Mouse (Mus musculus) ZHBTc4 (cell line): Measurements from ENCODE around the gene Acot7.
A peak's percentile ranks its signal among the peaks of the same experiment; 100 is the strongest.

Source experiments
- DNase-seq: peaks from one replicate; pipeline ENCODE4 v3.0.0-alpha.2; 2011; ENCODE audit warnings: low read depth, low spot score

The Acot7 gene

DNA sequence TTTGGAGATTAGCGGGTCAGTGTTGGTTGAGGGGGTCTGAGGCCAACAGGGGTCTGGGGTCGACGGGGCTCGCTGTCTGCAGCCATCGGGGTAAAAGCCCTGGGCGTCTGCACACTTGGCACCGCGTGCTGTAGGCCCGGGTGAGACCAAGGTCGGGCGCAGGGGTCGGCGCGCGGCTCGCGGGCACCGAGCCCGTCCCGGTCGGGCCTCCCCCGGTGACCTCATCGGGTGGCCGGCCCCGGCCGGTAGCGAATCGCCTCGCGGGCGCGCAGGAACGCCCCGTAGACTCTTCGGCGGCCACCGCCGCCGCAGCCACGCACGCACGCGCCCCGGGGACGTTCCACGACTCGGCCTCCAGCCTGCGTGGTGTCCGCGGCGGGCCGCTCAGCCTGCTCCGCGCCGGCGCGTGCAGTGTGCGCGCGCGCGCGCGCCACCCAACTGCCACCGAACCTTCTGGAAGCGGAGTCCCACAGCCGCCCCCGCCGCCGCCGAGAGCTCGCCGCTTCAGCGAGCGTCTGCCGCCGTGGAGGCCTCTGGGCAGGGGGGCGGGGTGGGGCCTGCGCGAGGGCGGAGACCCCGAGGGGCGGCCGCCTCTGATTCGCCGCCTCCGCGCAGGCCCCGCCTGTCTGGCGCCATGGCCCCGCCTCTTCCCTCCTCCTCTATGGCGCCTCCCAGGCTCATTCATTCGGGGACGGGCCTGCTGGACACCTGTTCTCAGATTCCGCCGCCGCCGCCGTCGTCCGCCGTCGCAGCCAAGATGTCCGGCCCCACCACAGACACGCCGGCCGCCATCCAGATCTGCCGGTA is at the start of gene Acot7:
Acot7 (plus strand) TSS at position 598 of the 807 bp plus-strand sequence.
- peak; percentile 95 for DNase-seq

DNA sequence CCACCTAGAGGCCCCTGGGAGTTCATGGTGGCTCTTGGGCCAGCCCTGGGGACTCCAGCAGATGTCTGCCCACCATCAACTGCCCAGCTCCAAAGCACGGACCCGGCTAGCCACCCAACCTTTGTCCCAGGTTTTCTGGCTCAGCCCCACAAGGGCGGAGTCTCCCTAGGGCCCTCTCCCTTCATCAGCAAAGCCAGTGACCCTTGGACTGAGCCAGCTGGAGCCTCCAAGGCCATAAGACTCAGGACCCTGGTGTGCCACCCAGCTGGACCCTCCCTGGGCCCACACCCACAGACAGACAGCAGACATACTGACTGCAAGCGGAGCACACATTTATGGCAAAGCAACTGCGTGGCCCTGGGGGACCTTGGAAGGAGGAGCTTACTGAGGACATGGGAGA is 49.1 kb upstream of the Acot7 start:
- no peak for DNase-seq

DNA sequence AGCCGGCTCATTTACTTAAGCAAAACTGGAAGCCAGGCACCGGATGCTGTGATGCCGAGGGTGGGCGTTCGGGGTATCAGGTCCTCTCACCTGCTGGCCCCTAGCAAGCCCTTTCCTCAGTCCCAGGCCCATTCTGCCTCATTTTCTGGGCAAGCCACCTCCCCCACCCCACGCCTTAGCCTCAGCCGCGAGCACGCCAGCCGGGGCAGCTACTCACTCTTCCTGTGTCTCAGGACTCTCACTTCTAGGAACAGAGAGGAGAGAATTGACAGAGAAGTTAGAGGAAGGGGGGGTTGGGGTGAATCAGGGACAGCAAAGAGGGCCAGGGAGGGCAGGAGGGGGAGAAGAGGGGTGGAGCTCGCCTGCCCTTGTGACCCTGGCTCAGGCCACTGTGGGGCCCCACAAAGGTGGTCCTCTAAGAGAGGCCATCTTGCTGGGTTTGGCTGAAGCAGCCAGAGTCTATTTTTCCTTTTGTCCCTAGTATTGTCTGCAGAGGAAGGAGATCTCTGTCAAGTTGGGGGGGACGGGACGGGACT is 48.5 kb upstream of the Acot7 start:
- DNase-seq, result no peak

DNA sequence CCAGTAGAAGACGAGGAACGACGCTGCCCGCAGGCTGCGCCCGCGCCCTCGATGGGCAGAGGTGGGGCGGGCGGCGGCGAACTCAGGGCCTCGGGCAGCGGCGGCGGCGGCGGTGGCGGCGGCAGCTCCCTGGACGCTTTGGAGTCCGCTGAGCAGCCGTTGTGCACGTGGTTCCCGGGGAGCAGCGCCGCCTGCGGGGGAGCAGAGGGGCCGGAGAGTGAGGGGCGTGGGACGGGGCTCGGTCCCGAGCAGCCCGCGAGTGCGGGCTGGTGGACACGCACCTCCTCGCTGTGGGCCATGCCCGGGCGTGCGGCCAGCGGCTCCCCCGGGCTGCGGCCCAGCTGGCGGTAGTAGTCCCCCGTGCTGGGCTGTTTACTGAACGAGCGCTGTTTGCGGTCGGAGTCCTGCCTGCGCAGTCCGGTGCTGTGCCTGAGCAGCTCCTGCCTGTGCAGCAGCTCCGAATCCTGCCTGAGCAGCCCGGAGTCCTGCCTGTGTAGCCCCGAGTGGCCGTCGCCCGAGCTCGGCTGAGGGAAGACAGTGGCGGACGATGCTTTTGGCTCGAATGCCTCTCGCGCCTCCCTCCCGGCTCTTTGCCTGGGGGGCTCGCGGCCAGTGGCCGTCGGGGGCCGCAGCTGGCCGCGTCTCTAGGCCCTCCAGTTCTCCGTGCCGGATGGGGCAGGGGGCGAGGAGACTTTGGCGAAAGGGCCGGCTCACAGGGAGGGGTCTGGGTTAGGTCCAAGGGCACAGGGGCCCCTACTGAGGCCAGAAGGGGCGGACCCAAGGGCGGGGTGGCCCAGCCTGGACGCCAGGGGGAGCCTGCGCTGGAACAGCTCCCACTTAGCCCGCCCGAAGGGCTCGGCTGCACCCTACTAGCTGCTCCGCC is 46.9 kb upstream of the Acot7 start:
- DNase-seq, result peak; percentile 67

DNA sequence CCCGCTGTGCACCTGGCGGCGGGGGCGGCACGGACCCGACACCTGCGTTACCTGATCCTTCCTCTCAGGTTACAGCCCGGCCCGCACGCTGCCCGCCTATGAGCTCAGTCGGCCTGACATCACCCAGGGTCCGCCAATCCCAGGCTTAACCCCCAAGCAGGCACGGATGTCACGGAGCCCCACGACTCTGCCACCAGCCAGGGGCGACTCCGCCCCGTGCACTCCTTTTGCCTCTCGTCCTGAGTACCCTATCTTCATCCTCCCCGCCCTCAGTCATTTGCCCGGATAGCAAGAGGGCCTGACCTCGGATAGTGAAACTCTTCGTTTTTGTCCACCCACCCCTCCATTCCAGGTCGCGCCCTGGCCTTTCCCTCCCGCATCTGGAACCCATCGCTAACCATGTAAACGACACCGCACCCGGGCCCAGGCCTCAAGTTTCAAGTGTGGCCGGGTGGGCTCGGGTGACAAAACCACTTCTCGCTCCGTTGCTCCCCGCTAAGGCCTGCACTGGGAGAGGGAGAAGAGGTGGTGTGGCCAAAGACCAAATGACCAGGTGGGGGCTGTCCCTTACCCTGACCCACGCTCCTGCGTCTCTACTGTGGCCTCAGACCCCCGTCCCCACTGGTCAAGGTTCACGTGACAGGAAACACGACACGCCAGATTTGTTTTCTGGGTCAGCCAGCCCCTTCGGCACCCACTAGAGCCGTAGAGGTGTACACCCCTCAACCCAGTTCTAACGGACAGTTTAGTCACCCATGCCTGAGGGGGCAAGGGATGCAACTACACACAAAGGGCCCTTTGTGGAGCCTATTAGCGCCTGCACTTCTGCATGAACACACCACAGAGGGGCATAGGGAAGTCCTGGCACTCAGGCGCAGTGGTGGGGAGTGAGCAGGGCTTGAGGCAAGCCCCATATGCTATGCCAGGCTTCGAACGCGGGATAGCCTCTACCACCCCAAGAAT is 45.8 kb upstream of the Acot7 start:
- peak; percentile 41 for DNase-seq

DNA sequence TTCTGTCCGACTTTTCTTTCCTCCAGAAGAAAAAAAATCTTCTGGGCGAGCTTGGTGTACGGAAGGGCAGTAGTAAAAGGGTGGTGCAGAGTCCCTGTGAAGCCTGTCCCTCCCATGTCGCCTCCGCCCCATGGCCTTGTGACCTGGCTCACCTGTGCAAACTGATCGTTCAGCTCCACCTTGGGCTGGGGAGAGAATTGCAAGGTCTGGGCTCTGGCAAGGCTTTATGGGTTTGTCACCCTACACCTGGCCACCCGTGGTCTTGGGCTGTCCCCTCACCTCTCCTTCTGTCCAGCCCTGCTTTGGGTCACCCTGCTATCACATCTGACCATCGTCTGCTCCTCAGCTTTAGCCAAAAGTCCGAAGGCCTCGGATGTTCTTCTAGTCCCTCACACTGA is 45.2 kb upstream of the Acot7 start:
- DNase-seq, result no peak

GRCm38 (mm10) chr4:152133213-152133612 is 44.7 kb upstream of the Acot7 start:
- DNase-seq, result no peak

- DNase-seq, result peak; percentile 86
Observed at GRCm38 (mm10) chr4:152134507-152134906, 43.4 kb upstream of the Acot7 start.

GRCm38 (mm10) chr4:152135363-152135762 is 42.6 kb upstream of the Acot7 start:
- DNase-seq, result no peak

- DNase-seq, result peak; percentile 65
Observed at GRCm38 (mm10) chr4:152136112-152136875, 41.6 kb upstream of the Acot7 start.

GRCm38 (mm10) chr4:152136876-152137250 is 41.1 kb upstream of the Acot7 start:
- no peak for DNase-seq

GRCm38 (mm10) chr4:152138497-152139260 is 39.3 kb upstream of the Acot7 start:
- DNase-seq, result peak; percentile 92

DNA sequence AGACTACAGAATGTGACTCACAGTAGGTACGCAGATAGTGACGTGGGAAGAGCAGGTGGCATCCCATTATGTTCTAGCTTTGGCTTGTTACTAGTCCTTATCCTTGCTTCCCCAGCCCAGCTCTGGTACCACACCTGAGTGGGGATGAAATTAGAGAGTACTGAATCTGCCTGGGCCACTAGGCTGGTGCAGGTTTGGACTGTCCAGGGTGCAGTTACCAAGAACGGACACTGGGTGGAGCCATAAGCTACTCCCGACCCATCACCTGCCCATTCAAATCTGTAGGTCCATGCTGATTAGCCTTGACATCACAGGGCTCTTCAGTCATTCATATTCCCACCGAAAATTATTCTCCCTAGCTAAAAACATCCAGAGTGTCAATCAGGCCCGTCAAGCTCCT is 37.5 kb upstream of the Acot7 start:
- peak; percentile 73 for DNase-seq

- DNase-seq, result no peak
Observed at GRCm38 (mm10) chr4:152141521-152142135, 36.3 kb upstream of the Acot7 start.

DNA sequence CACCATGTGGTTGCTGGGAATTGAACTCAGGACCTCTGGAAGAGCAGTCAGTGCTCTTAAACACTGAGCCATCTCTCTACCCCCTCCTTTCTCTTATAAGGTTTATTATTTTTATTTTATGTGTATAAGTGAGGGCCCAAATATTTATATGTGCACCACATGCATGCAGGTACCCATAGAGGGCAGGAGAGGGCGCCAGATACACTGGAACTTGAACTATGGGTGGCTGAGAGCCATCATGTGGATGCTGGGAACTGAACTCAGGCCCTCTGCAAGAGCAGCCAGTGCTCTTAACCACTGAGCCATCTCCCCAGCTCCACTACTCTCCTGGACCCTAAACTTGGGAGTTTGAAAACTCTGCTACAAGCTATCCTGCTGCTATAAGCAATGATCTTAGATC is 34.3 kb upstream of the Acot7 start:
- peak; percentile 50 for DNase-seq

GRCm38 (mm10) chr4:152145473-152145872 is 32.5 kb upstream of the Acot7 start:
- DNase-seq, result no peak

DNA sequence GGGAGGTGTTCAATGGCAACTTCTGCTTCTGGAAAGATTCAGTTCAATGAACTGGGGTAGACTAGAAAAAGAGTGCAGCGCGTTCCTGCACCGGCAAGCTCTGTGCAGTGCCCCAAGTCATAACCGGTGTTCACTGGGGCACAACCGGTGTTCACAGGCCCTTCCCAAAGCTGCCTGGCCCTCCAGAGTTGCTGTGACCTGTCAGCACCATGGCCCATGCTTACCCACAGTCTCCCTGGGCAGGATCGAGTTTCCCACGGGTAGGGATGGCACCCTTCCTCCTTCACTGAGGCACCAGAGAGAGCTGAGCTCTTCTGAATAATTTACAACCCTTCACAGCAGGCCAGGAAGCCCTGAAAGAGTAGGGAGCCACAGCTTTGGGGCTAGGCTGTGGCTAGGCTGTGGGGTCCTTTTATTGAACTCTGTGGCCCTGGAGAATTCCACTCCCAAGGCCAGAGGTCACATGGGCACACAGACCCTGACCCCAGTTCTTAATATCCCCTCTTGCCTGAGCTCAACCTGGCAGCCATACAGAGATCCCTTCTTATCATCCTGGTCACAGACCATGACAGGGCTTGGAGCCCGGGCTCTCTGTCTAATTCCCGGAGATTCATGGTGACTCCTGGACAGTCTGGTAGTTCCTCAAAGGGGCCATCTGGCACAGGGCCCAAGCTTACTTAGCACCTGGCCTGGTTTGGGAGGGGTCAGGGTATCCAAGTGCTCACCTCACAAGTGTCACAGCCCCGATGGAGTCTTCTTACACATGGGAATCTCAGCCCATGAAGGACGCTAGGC is 31.7 kb upstream of the Acot7 start:
- DNase-seq, result no peak

DNA sequence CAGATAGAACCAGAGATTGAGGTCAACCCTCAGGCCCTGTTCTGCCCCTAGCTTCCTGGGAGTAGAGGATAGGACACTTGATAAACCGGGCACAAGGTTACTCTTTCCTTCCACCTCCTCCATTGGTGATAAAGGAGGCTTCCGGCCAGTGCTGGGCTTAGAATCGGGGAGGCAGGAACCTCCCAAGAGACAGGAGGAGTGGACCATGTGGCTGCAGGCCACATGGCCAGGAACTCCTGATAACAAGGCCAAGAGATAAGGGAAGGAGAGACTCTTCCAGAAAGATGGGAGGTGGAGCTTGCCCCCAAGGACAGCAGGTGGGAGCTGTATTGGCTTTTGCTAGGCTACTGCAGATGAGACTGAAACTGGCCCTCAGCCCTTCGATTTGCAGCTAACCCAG is 27.4 kb upstream of the Acot7 start:
- DNase-seq, result no peak
